Mouse (Mus musculus) frontal cortex, postnatal 14 days (tissue): Measurements from ENCODE around the gene Crybg1.
"Not testable (repeated sequence)": the region's sequence is repeated elsewhere in the genome, so short reads cannot be mapped to it uniquely, and the experiment has no call there.

Source experiments
- DNase-seq, 2 experiments: peaks; one replicate each; pipeline ENCODE4 v3.0.0; 2022; ENCODE audit warnings: low spot score in 2 of 2

The Crybg1 gene

GRCm38 (mm10) chr10:44005677-44006641 is 142.7 kb downstream of the Crybg1 start:
- no peak for DNase-seq

- no peak for DNase-seq
Observed at GRCm38 (mm10) chr10:44004221-44004751, 144.4 kb downstream of the Crybg1 start.

- no peak for DNase-seq
Observed at GRCm38 (mm10) chr10:44003551-44004151, 145.0 kb downstream of the Crybg1 start.

DNA sequence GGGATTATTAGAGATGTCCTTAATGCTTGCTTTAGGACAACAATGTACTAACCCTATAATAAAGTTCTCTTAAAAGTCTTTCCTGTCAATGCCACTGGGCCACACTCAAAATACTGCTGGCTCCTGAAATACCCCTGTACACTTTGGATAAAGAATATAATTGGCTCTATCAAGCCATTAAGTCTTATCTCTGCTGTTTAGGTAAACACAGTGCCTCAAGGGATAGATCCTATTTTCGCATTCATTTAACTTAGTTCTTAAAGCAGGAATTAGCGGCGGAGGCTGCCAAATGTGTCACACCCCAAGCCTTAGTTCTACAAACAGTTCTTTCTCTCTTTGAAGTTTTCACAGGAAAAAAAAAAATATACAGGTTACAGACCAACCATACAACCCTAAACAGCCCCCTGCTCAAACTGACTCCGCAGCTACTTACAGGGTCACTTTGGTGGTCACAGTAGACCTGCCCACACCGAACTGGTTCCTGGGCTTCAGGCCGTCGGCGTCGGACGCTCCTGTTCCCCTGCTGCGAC is 145.6 kb downstream of the Crybg1 start:
- no peak for DNase-seq

- no peak for DNase-seq
Observed at GRCm38 (mm10) chr10:44002004-44002940, 146.4 kb downstream of the Crybg1 start.

GRCm38 (mm10) chr10:44000156-44000865 is 148.3 kb downstream of the Crybg1 start:
- no peak for DNase-seq

- DNase-seq, result no peak
Observed at GRCm38 (mm10) chr10:43998503-43999082, 150.1 kb downstream of the Crybg1 start.

GRCm38 (mm10) chr10:43998023-43998422 is 150.6 kb downstream of the Crybg1 start:
- no peak for DNase-seq

DNA sequence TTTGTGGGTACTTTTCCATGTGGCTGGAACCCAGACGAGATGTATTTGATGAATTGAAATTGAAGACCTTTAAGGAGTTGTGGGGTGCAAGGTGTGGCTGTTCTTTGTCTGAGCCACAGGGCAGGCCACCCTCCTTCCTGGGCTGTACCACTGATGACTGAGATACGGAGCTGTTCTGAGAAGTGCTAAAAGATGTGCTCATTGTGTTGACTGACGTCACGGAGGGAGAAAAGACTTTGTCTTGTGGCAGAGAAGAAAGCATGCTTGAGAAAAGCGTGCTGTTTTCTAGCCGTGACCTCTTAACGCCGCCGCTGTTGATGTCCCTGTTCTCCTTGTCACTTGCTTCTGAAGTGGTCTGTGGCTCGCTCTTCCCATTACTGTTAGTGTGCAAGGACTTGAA is 151.4 kb downstream of the Crybg1 start:
- no peak for DNase-seq

DNA sequence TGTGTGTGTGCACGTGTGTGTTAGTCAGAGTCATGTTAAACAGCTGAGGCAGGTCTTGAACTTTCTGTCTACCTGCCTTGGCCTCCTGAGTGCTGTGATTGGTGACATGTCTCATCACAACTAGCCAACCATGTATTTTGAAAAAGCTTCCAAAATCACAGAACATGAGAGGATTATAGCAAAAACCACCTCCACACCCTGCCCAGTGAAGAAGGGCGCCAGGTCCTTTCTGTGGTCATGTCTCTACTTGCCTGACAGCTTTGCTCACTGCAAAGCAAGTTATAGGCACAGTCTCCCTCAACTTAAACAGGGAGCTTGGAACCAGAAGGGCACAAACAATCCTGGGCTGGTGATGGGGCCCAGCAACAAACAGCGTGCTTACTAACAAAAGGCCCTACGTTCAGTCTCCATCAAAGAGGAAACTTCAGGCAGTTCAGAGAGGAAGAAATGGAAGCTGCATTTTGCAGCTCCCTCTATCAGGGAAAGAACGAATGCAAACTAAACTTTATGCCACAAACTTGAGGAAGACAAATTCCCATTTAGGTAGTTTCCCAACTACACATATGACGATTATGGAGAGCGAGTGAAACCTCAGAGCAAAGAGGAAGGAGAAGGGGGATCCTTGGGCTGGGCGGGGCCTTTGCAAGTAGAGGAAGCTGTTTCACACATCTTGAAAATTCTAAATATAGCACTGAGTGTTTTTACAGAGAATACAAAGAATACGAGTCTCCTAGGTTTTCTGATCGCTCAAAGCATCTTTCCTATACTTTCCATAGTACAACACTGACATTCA is 152.6 kb downstream of the Crybg1 start:
- no peak for DNase-seq

GRCm38 (mm10) chr10:43993198-43993597 is 155.5 kb downstream of the Crybg1 start:
- no peak for DNase-seq

DNA sequence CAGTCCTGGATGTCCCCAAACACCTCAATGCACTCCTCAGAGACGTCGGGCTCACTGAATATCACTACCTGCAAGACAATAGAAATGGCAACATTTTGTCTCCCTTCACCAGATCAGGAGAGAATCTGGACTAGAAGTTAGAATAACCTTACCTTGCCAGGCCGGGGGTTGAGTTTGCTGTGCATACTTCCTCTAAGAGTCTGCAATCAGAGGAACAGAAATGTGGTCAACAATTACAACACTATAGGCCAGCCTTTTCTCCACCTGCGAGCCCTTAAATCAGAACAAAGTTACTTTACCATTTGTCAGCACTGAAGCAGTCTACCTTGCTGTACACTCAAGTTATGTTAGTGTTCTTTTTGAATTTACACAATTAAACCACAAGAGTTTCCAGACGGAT is 156.1 kb downstream of the Crybg1 start:
- DNase-seq, result no peak

DNA sequence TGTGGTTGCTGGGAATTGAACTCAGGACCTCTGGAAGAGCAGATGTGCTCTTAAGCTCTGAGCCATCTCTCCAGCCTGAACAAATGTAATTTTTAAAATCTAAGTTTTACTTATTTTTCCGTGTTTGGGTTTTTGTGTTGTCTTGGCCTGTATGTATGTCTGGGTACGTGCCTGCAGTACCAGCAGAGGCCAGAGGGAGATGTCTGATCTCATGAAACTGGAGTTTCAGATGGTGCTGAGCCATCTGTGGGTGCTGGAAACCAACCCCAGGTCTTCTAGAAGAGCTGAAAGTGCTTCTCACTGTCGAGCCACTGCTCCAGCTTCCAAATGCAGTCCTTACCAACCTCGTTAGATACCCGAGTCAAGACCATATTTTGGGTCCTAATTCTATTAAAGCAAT is 157.4 kb downstream of the Crybg1 start:
- no peak for DNase-seq

- no peak for DNase-seq
Observed at GRCm38 (mm10) chr10:43983866-43984265, 164.8 kb downstream of the Crybg1 start.

DNA sequence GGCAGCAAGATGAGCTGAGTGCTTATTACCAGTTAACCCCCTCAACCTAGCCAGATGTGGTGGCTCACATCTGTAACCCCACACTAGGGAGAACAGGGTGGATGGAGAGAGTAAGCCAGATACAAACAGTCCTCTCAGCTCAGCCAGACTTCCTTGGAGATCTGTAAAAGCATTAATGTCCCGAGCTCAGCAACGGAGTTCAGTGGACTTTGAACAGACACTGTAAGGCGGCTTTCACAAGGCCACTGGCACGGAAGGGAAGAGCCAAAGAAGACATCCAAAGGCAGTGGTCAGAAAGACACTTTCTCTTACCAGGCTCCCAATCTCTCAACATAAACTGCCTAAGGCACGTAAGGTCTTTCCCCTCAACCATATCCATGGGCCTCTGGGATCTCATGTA is 165.4 kb downstream of the Crybg1 start:
- no peak for DNase-seq

- no peak for DNase-seq
Observed at GRCm38 (mm10) chr10:43982470-43982869, 166.2 kb downstream of the Crybg1 start.

- not testable (repeated sequence) for DNase-seq
Observed at GRCm38 (mm10) chr10:43980742-43981141, 167.9 kb downstream of the Crybg1 start.

DNA sequence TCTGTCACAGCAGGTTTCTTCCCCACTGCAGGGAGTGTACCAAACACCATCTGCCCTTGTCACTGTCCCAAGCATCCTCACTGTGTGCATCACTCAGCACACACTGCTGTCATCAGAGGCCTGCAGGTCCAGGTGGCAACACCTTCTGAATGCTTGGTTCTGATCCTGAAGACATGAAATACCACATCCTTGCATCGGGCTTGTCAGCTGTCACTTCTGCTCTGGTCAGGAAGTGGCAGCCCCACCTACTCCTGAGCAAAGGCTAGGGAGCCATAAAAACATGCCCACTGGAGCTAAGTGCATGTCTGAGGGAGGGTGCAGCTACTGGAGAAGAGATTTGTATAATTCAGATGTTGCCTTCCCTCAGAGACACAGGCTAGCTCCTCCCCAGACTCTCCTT is 168.6 kb downstream of the Crybg1 start:
- no peak for DNase-seq

DNA sequence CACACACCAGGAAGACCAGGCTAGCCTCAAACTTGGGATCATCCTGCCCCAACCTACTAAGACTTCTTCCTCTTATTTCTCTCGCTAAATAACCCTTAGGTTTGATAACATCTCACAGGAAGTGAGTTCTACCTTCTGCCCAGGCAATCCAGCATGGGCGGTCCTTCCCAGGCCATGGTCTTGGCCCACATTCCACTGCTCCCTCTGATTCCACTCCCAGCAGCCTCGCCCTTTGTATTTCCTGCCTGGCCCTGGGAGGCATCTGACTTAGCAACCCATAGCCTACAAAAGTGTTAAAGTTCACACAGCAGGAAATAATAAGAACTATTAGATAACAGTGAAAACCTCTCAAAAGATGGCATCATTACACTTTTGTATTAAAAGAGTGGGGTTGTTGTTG is 171.3 kb downstream of the Crybg1 start:
- DNase-seq, result no peak

DNA sequence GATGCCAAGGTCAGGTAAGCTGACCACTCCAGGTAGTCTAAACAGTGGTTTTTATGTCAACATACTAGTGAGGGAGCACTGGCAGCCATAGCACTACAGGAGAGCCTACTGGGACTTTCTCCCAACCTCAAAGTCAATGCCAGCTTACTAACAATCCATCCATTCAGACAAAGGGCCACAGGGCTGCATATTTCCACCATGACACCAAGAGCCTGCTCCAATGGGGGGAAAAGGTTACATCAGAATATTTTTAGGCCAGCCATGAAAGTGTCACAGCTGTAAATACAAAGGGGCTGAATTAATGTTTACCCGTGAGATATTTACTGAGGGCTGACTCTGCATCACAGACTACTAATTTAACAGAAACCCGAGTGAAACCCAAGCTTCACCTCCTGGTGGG is 175.4 kb downstream of the Crybg1 start:
- DNase-seq, result no peak
